Mouse (Mus musculus): ENCODE data around the gene Ptprr.

DNA sequence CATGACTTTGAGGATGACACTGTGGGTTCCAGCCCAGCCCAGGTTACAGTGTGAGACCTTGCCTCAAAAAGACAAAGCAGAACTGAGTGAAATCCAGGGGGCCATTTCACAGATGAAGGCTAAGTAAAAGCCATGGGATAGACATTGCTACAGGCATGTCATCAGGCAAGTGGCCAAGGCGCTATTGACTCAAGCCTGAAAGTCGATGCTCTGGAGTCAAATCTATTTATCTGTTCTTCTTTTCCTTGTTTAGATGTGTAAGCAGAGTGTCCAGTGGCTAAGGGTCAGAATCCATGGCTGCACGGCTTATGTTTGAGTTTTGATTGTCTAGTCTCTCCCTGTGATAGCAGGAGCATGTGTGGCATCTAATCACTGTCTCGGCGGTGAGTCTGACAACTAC lies 60.6 kb downstream of the Ptprr start:
- TF ChIP-seq POLR2A (IDR thresholded peaks at IDR 0.05; ENCODE audit: borderline replicate concordance, control insufficient read depth, low read depth, low read length) (no peak), CTCF (IDR thresholded peaks at IDR 0.05; ENCODE audit: control insufficient read depth, insufficient read depth, low read length) (no peak)
